Mouse (Mus musculus) E14TG2a.4 (cell line): ENCODE results near the gene Hmx3.

Source experiments
- CTCF ChIP-seq: conservative IDR thresholded peaks from 2 replicates; pipeline ENCODE4 v1.5.1; 2014; ENCODE audit warnings: low read length
- NANOG ChIP-seq: IDR thresholded peaks from 2 replicates; pipeline ENCODE4 v1.6.1; 2014; ENCODE audit warnings: borderline replicate concordance, low read length, mixed read lengths
- POU5F1 ChIP-seq: IDR thresholded peaks from 2 replicates; pipeline ENCODE4 v1.6.1; 2014; ENCODE audit warnings: low read length, borderline replicate concordance

DNA sequence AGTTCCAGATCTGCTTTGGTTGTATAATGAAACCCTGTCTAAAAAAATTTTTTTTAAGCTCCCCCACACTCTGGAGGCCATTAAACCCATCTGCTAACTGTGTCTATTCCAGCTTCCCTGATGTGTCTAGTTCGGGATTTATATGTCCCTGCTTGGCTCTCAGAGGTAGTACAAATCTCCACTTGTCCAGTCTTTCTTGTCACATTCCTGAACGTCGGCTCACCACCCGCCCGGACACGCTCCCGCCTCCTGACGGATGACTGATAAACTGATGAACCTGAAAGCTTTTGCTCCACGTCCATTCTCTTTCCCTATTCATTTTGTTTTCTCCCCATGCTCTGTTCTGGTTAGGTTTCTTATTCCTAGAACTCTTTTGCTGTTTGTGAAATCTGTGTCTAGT is 39.5 kb downstream of the Hmx3 start:
- TF ChIP-seq CTCF: no peak
- TF ChIP-seq NANOG: no peak
- TF ChIP-seq POU5F1: no peak
